Mouse (Mus musculus): ENCODE data around the gene Mylk. TPM values are rescaled to one million over a fixed set of nuclear protein-coding genes. Genes with fewer than 3 reads are reported as not detected.

Gene Mylk
- total and polyA plus RNA-seq, 3 experiments: 0.04 to 0.10 TPM; not detected in 1

DNA sequence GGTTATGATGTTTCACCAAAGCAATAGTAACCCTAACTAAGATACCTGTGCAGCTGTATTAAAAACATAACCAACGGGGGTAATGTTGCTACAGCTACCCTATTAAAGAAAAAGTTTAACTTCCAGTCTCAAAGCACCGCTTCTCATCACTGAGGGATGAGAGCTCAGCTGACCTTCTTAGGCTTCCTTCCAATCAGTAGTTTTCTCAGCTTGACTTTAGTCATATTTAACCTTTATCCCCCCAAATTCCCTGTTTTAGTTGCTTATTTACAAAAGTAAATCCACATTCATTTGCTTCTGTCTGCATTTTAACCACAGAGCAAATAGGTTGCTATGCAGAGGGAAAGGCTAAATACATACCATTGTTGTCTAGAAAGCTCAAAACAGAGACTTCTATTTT is 259.7 kb downstream of the Mylk start:
- H3K4me2 ChIP-seq (ENCODE audit: insufficient read depth, low read depth, poor library complexity, severe bottlenecking): no peak overlapping the region
- no peak for DNase-seq (ENCODE audit: extremely low read depth)
- dilution Hi-C loops (cut with MboI; ENCODE audit: extremely low pct_ligation_motif_present, extremely low pct_unique_long_range_greater_than_20kb, low sequenced_read_pairs): no loop called here
- in situ Hi-C loops (cut with MboI; ENCODE audit: low pct_ligation_motif_present, low pct_unique_long_range_greater_than_20kb, low sequenced_read_pairs): no loop called here
- TF ChIP-seq MYC (IDR thresholded peaks at IDR 0.05; ENCODE audit: low read depth, low read length) (no peak), IRF4 (IDR thresholded peaks at IDR 0.05; ENCODE audit: low read depth, low read length) (no peak), CHD1 (IDR thresholded peaks at IDR 0.05; ENCODE audit: low read depth, low read length) (no peak), JUND (conservative IDR thresholded peaks at IDR 0.05; ENCODE audit: low read depth, low read length) (no peak), RAD21 (IDR thresholded peaks at IDR 0.05; ENCODE audit: low read depth, low read length) (no peak), NELFE (IDR thresholded peaks at IDR 0.05; ENCODE audit: low read depth, low read length) (no peak)
- H3K9ac ChIP-seq (ENCODE audit: insufficient read depth, low read depth): no peak overlapping the region
- H3K27me3 ChIP-seq (replicated peaks): peaks cover 11% of the 10 kb centered on the region
- no peaks in the 10 kb centered on the region for H3K36me3 ChIP-seq (replicated peaks in 1 of 2; ENCODE audit: control insufficient read depth in 1 of 2, insufficient read depth in 1 of 2, low read length in 1 of 2)
- H3K4me1 ChIP-seq (ENCODE audit: control insufficient read depth in 1 of 2, insufficient read depth in 2 of 2): peaks cover 0 to 4% of the 10 kb centered on the region in 2 experiments; a peak in 1 of 4 replicates
- no peak overlapping the region for H3K27ac ChIP-seq (ENCODE audit: insufficient read depth, low read depth)
- no peak overlapping the region for H3K4me3 ChIP-seq (replicated peaks in 1 of 3; ENCODE audit: low read depth in 2 of 3, low read length in 2 of 3, poor library complexity in 1 of 3)
- H3K79me2 ChIP-seq (replicated peaks; ENCODE audit: control insufficient read depth, extremely low read depth, insufficient read depth, poor library complexity, severe bottlenecking): no peaks in the 10 kb centered on the region
- H3K9me3 ChIP-seq (replicated peaks; ENCODE audit: low read length): no peaks in the 10 kb centered on the region

DNA sequence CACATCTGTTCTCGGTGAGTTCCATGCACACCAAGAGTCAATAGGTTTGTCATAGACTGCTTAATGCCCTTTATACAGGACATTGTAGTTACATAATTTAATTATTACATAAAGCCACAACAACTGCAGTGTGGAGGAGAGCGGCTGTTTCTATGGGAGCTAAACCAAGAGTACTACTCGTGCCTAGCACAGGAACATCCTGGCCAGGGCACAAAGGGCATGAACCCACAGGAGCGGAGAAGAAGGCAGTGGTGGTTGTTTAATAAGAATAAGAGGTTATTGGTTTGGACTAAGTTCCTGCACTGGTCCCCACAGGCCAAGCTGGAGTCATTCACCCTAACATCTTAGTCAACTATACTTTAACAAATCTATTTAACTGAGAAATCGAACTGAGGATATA is 261.2 kb downstream of the Mylk start:
- Histone ChIP-seq H3K9ac (ENCODE audit: insufficient read depth, low read depth) (no peak overlapping the region), H3K79me2 (replicated peaks; ENCODE audit: control insufficient read depth, extremely low read depth, insufficient read depth, poor library complexity, severe bottlenecking) (no peaks in the 10 kb centered on the region), H3K4me3 (replicated peaks in 1 of 3; ENCODE audit: low read depth in 2 of 3, low read length in 2 of 3, poor library complexity in 1 of 3) (no peak overlapping the region), H3K27ac (ENCODE audit: insufficient read depth, low read depth) (no peak overlapping the region), H3K4me2 (ENCODE audit: insufficient read depth, low read depth, poor library complexity, severe bottlenecking) (no peak overlapping the region), H3K36me3 (replicated peaks in 1 of 2; ENCODE audit: control insufficient read depth in 1 of 2, insufficient read depth in 1 of 2, low read length in 1 of 2) (no peaks in the 10 kb centered on the region), H3K9me3 (replicated peaks; ENCODE audit: low read length) (no peaks in the 10 kb centered on the region), H3K27me3 (replicated peaks) (peaks cover 16% of the 10 kb centered on the region), H3K4me1 (ENCODE audit: control insufficient read depth in 1 of 2, insufficient read depth in 2 of 2) (peaks cover 0 to 4% of the 10 kb centered on the region in 2 experiments; a peak in 1 of 4 replicates)
- TF ChIP-seq ZC3H11A (IDR thresholded peaks at IDR 0.05; ENCODE audit: low read depth, low read length) (no peak), CTCF (conservative IDR thresholded peaks at IDR 0.05 in 1 of 2, IDR thresholded peaks at IDR 0.05 in 1 of 2; ENCODE audit: low read depth in 2 of 2, low read length in 2 of 2) (no peak), RAD21 (IDR thresholded peaks at IDR 0.05; ENCODE audit: low read depth, low read length) (no peak), ZKSCAN1 (IDR thresholded peaks at IDR 0.05; ENCODE audit: borderline replicate concordance, low read depth, low read length) (no peak), MXI1 (IDR thresholded peaks at IDR 0.05; ENCODE audit: low read depth, low read length) (no peak), EP300 (IDR thresholded peaks at IDR 0.05; ENCODE audit: low read length) (no peak)
- in situ Hi-C loops (cut with MboI; ENCODE audit: low pct_ligation_motif_present, low pct_unique_long_range_greater_than_20kb, low sequenced_read_pairs) (no loop called here), dilution Hi-C loops (cut with MboI; ENCODE audit: extremely low pct_ligation_motif_present, extremely low pct_unique_long_range_greater_than_20kb, low sequenced_read_pairs) (no loop called here)
- no peak for DNase-seq (ENCODE audit: extremely low read depth)

DNA sequence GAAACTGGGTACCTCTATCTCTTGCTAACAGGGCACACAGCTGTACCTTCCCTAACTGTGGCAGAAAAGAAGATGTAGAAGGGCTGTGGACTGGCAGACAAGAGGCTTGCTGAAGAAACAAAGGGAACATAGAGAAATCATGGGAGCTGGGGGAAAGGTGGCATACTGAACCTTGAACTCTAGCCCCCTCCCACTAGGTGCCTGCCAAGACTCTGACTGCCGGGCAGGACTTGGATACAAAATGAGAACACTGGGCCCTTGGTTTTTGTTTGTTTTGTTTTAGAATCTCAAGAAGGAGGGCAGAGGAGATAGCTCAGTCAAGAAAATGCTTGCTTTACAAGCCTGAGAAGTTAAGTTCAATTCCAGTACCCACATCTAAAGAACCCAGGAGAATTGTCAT is 262.4 kb downstream of the Mylk start:
- in situ Hi-C loops (cut with MboI; ENCODE audit: low pct_ligation_motif_present, low pct_unique_long_range_greater_than_20kb, low sequenced_read_pairs): no loop called here
- TF ChIP-seq BHLHE40 (IDR thresholded peaks at IDR 0.05; ENCODE audit: low read depth, low read length) (no peak), PAX5 (IDR thresholded peaks at IDR 0.05; ENCODE audit: low read length) (no peak), MAFK (IDR thresholded peaks at IDR 0.05; ENCODE audit: insufficient replicate concordance, low read length) (no peak), CHD1 (IDR thresholded peaks at IDR 0.05; ENCODE audit: low read depth, low read length) (no peak), ZKSCAN1 (IDR thresholded peaks at IDR 0.05; ENCODE audit: borderline replicate concordance, low read depth, low read length) (no peak), ETS1 (conservative IDR thresholded peaks at IDR 0.05; ENCODE audit: low read depth, low read length) (no peak), HCFC1 (IDR thresholded peaks at IDR 0.05; ENCODE audit: low read depth, low read length) (no peak), USF1 (IDR thresholded peaks at IDR 0.05; ENCODE audit: low read depth, low read length) (no peak)

More for the DNA sequence above, 262.4 kb downstream of the Mylk start:
- Histone ChIP-seq H3K9ac (ENCODE audit: insufficient read depth, low read depth) (no peak overlapping the region), H3K9me3 (replicated peaks; ENCODE audit: low read length) (peaks cover 6% of the 10 kb centered on the region), H3K79me2 (replicated peaks; ENCODE audit: control insufficient read depth, extremely low read depth, insufficient read depth, poor library complexity, severe bottlenecking) (no peaks in the 10 kb centered on the region), H3K36me3 (replicated peaks in 1 of 2; ENCODE audit: control insufficient read depth in 1 of 2, insufficient read depth in 1 of 2, low read length in 1 of 2) (no peaks in the 10 kb centered on the region), H3K4me2 (ENCODE audit: insufficient read depth, low read depth, poor library complexity, severe bottlenecking) (no peak overlapping the region), H3K4me3 (replicated peaks in 1 of 3; ENCODE audit: low read depth in 2 of 3, low read length in 2 of 3, poor library complexity in 1 of 3) (no peak overlapping the region), H3K4me1 (ENCODE audit: control insufficient read depth in 1 of 2, insufficient read depth in 2 of 2) (peaks cover 0 to 4% of the 10 kb centered on the region in 2 experiments; a peak in 1 of 4 replicates), H3K27ac (ENCODE audit: insufficient read depth, low read depth) (no peak overlapping the region), H3K27me3 (replicated peaks) (peaks cover 16% of the 10 kb centered on the region)
- DNase-seq (ENCODE audit: extremely low read depth): no peak
- dilution Hi-C loops (cut with MboI; ENCODE audit: extremely low pct_ligation_motif_present, extremely low pct_unique_long_range_greater_than_20kb, low sequenced_read_pairs): no loop called here

All from CH12.LX (cell line).